Mouse (Mus musculus): ENCODE data around the gene Bola1. TPM values are rescaled to one million over a fixed set of nuclear protein-coding genes. Genes with fewer than 3 reads are reported as not detected.

Gene Bola1
- total and polyA plus RNA-seq, 3 experiments = 115 to 124 TPM; not detected in 1

GRCm38 (mm10) chr3:96209242-96209641 is 10.3 kb downstream of the Bola1 start:
- H3K4me3 ChIP-seq (ENCODE audit: control insufficient read depth in 1 of 2, insufficient read depth in 1 of 2, low read depth in 2 of 2, low read length in 2 of 2) = no peak overlapping the region

GRCm38 (mm10) chr3:96207819-96208218 is 11.7 kb downstream of the Bola1 start:
- peak; percentile 38 for DNase-seq (ENCODE audit: low read depth, low spot score)
- TF ChIP-seq SMC3 (IDR thresholded peaks at IDR 0.05; ENCODE audit: low read depth, low read length) (peak; percentile 44; the same call in 1 of the 2 replicates), NRF1 (IDR thresholded peaks at IDR 0.05; ENCODE audit: insufficient read depth, low read depth, low read length, poor library complexity, severe bottlenecking) (no peak), CTCF (IDR thresholded peaks at IDR 0.05 in 2 of 3, conservative IDR thresholded peaks at IDR 0.05 in 1 of 3; ENCODE audit: control insufficient read depth in 1 of 3, insufficient read depth in 1 of 3, low read depth in 2 of 3, low read length in 3 of 3, poor library complexity in 1 of 3, severe bottlenecking in 1 of 3) (peak in 1 of 3 experiments; percentile 54; a peak in 2 of 6 replicates), CHD1 (IDR thresholded peaks at IDR 0.05; ENCODE audit: low read depth, low read length) (no peak), RAD21 (IDR thresholded peaks at IDR 0.05; ENCODE audit: low read depth, low read length) (peak; percentile 63), ZC3H11A (IDR thresholded peaks at IDR 0.05; ENCODE audit: low read depth, low read length) (peak; percentile 49)
- Histone ChIP-seq H3K4me3 (ENCODE audit: control insufficient read depth in 1 of 2, insufficient read depth in 1 of 2, low read depth in 2 of 2, low read length in 2 of 2) (no peak overlapping the region), H3K4me1 (ENCODE audit: control insufficient read depth in 1 of 2, insufficient read depth in 2 of 2, low read length in 2 of 2) (no peaks in the 10 kb centered on the region), H3K27ac (ENCODE audit: control insufficient read depth, low read depth, low read length) (no peak overlapping the region), H3K9me3 (replicated peaks; ENCODE audit: insufficient read depth, low read length) (no peaks in the 10 kb centered on the region), H3K9ac (ENCODE audit: control insufficient read depth, low read depth, low read length, poor library complexity, severe bottlenecking) (no peak overlapping the region), H3K27me3 (ENCODE audit: control insufficient read depth in 1 of 2, insufficient read depth in 2 of 2, low read length in 2 of 2) (peaks cover 24 to 47% of the 10 kb centered on the region in 2 experiments), H3K79me2 (ENCODE audit: control insufficient read depth, insufficient read depth, low read length, poor library complexity) (no peaks in the 10 kb centered on the region), H3K36me3 (ENCODE audit: control insufficient read depth in 1 of 2, insufficient read depth in 2 of 2, low read length in 2 of 2) (no peaks in the 10 kb centered on the region)

More at GRCm38 (mm10) chr3:96209242-96209641, 10.3 kb downstream of the Bola1 start:
- H3K27ac ChIP-seq (ENCODE audit: control insufficient read depth, low read depth, low read length) = no peak overlapping the region
- no peak for TF ChIP-seq TCF12 (IDR thresholded peaks at IDR 0.05; ENCODE audit: low read depth, low read length)
- peak; percentile 24 for TF ChIP-seq SMC3 (IDR thresholded peaks at IDR 0.05; ENCODE audit: low read depth, low read length)
- TF ChIP-seq ELF1 (IDR thresholded peaks at IDR 0.05; ENCODE audit: low read depth, low read length) = no peak
- peak; percentile 40 to 64 (median 50); a peak in 5 of 6 replicates for TF ChIP-seq CTCF (IDR thresholded peaks at IDR 0.05 in 2 of 3, conservative IDR thresholded peaks at IDR 0.05 in 1 of 3; ENCODE audit: control insufficient read depth in 1 of 3, insufficient read depth in 1 of 3, low read depth in 2 of 3, low read length in 3 of 3, poor library complexity in 1 of 3, severe bottlenecking in 1 of 3)
- no peaks in the 10 kb centered on the region for H3K9me3 ChIP-seq (replicated peaks; ENCODE audit: insufficient read depth, low read length)
- no peak overlapping the region for H3K9ac ChIP-seq (ENCODE audit: control insufficient read depth, low read depth, low read length, poor library complexity, severe bottlenecking)
- H3K79me2 ChIP-seq (ENCODE audit: control insufficient read depth, insufficient read depth, low read length, poor library complexity) = no peaks in the 10 kb centered on the region
- H3K4me1 ChIP-seq (ENCODE audit: control insufficient read depth in 1 of 2, insufficient read depth in 2 of 2, low read length in 2 of 2) = no peaks in the 10 kb centered on the region
- no peaks in the 10 kb centered on the region for H3K36me3 ChIP-seq (ENCODE audit: control insufficient read depth in 1 of 2, insufficient read depth in 2 of 2, low read length in 2 of 2)
- H3K27me3 ChIP-seq (ENCODE audit: control insufficient read depth in 1 of 2, insufficient read depth in 2 of 2, low read length in 2 of 2) = peaks cover 32 to 61% of the 10 kb centered on the region in 2 experiments
- no peak for DNase-seq (ENCODE audit: low read depth, low spot score)

GRCm38 (mm10) chr3:96199731-96200130 is 19.8 kb downstream of the Bola1 start:
- peak; percentile 82 for DNase-seq (ENCODE audit: low read depth, low spot score)
- no peak overlapping the region for H3K27ac ChIP-seq (ENCODE audit: control insufficient read depth, low read depth, low read length)
- peaks cover 9% of the 10 kb centered on the region; the same call in 1 of the 2 replicates for H3K79me2 ChIP-seq (ENCODE audit: control insufficient read depth, insufficient read depth, low read length, poor library complexity)
- TF ChIP-seq SMC3 (IDR thresholded peaks at IDR 0.05; ENCODE audit: low read depth, low read length) (no peak), MAZ (IDR thresholded peaks at IDR 0.05; ENCODE audit: low read depth, low read length) (peak; percentile 41; the same call in 1 of the 2 replicates), CHD1 (IDR thresholded peaks at IDR 0.05; ENCODE audit: low read depth, low read length) (no peak), ETS1 (IDR thresholded peaks at IDR 0.05; ENCODE audit: low read depth, low read length) (0 out of 2 replicates have a peak, but pooled peaks have one; percentile 8), GATA1 (IDR thresholded peaks at IDR 0.05; ENCODE audit: low read depth, low read length) (0 out of 2 replicates have a peak, but pooled peaks have one; percentile 22), NELFE (IDR thresholded peaks at IDR 0.05; ENCODE audit: low read depth, low read length) (peak; percentile 30; the same call in 1 of the 2 replicates), EP300 (IDR thresholded peaks at IDR 0.05; ENCODE audit: low read depth in 1 of 2, low read length in 2 of 2) (peak in 1 of 2 experiments; percentile 23; a peak in 2 of 4 replicates)
- peaks cover 0 to 16% of the 10 kb centered on the region in 2 experiments; a peak in 2 of 4 replicates for H3K36me3 ChIP-seq (ENCODE audit: control insufficient read depth in 1 of 2, insufficient read depth in 2 of 2, low read length in 2 of 2)
- H3K9ac ChIP-seq (ENCODE audit: control insufficient read depth, low read depth, low read length, poor library complexity, severe bottlenecking) = peak overlapping the region; percentile 61
- no peaks in the 10 kb centered on the region for H3K9me3 ChIP-seq (replicated peaks; ENCODE audit: insufficient read depth, low read length)
- H3K27me3 ChIP-seq (ENCODE audit: control insufficient read depth in 1 of 2, insufficient read depth in 2 of 2, low read length in 2 of 2) = no peaks in the 10 kb centered on the region
- peak overlapping the region in 1 of 2 experiments; percentile 29; a peak in 1 of 4 replicates for H3K4me3 ChIP-seq (ENCODE audit: control insufficient read depth in 1 of 2, insufficient read depth in 1 of 2, low read depth in 2 of 2, low read length in 2 of 2)
- peaks cover 12 to 22% of the 10 kb centered on the region in 2 experiments for H3K4me1 ChIP-seq (ENCODE audit: control insufficient read depth in 1 of 2, insufficient read depth in 2 of 2, low read length in 2 of 2)
